In genomic region chr6:72357164-72358079, GRCm38 (mm10) we compare ENCODE assay signal across 1 mouse cellular context.
TF ChIP-seq lines count a peak whose summit lies in the region.

No protein-coding gene starts in this region.

TF ChIP-seq in MEL, 35 proteins besides CTCF, POLR2A, EP300 and RAD21 (continued from another document):
- TF ChIP-seq POLR2AphosphoS5 (IDR thresholded peaks at IDR 0.05; ENCODE audit: borderline replicate concordance, low read depth, low read length) (no peak), MYC (IDR thresholded peaks at IDR 0.05; ENCODE audit: low read depth, low read length) (no peak), MAZ (IDR thresholded peaks at IDR 0.05; ENCODE audit: low read depth, low read length) (peak; percentile 56; the same call in 1 of the 2 replicates), CHD2 (IDR thresholded peaks at IDR 0.05; ENCODE audit: low read length) (no peak), ELF1 (IDR thresholded peaks at IDR 0.05; ENCODE audit: low read depth, low read length) (no peak), TBP (IDR thresholded peaks at IDR 0.05; ENCODE audit: low read depth, low read length) (no peak), ZMIZ1 (IDR thresholded peaks at IDR 0.05; ENCODE audit: low read depth, low read length) (peak; percentile 26; the same call in 1 of the 2 replicates), MAX (IDR thresholded peaks at IDR 0.05; ENCODE audit: low read length) (no peak), MEF2A (IDR thresholded peaks at IDR 0.05; ENCODE audit: extremely low read depth, insufficient replicate concordance, low read depth, low read length, poor library complexity, severe bottlenecking) (no peak), HCFC1 (IDR thresholded peaks at IDR 0.05; ENCODE audit: low read depth, low read length) (no peak), JUND (IDR thresholded peaks at IDR 0.05; ENCODE audit: low read depth, low read length) (no peak), TCF12 (IDR thresholded peaks at IDR 0.05; ENCODE audit: low read depth, low read length) (peak; percentile 88), NRF1 (IDR thresholded peaks at IDR 0.05; ENCODE audit: insufficient read depth, low read depth, low read length, poor library complexity, severe bottlenecking) (no peak), CHD1 (IDR thresholded peaks at IDR 0.05; ENCODE audit: low read depth, low read length) (no peak), ZKSCAN1 (IDR thresholded peaks at IDR 0.05; ENCODE audit: low read depth, low read length) (no peak)
